8 mouse cellular contexts compared by ENCODE assay signal in genomic region chr9:32292686-32293085, GRCm38 (mm10). TPM values are rescaled to one million over a fixed set of nuclear protein-coding genes. Genes with fewer than 3 reads are reported as not detected.
DNase-seq lines count a peak whose midpoint lies in the region; ATAC-seq and TF ChIP-seq lines count a peak whose summit lies in the region.

No protein-coding gene starts in this region.

- no peak overlapping the region for H3K27ac ChIP-seq in gastrocnemius, adult 2 months
- H3K27ac ChIP-seq in hindbrain, embryonic 15.5 days (replicated peaks): peak overlapping the region; percentile 55

- H3K9ac ChIP-seq in hindbrain, embryonic 15.5 days: no peak overlapping the region

- H3K4me1 ChIP-seq in hindbrain, embryonic 15.5 days (replicated peaks): peaks cover 10% of the 10 kb centered on the region

- peak; percentile 27 for DNase-seq in gastrocnemius, adult 2 months
- no peak for DNase-seq in gastrocnemius, postnatal 4 days (ENCODE audit: low spot score in 2 of 2)
- peak; percentile 45 for DNase-seq in Muller cell, postnatal 12 days (ENCODE audit: inconsistent ontology term)
- peak; percentile 66 for DNase-seq in cerebellum, adult 9-10 months
- DNase-seq in skeletal muscle tissue, adult 2 months (ENCODE audit: low read depth, low spot score): peak; percentile 1
- DNase-seq in spleen, adult 12 weeks (ENCODE audit: low spot score): no peak
- DNase-seq in adipocyte (ENCODE audit: low spot score): no peak

- H3K4me2 ChIP-seq in hindbrain, embryonic 15.5 days: no peak overlapping the region

- H3K9me3 ChIP-seq in hindbrain, embryonic 15.5 days: no peaks in the 10 kb centered on the region

- TF ChIP-seq CTCF in gastrocnemius, adult 2 months (IDR thresholded peaks at IDR 0.05): no peak

- WGBS in hindbrain, embryonic 15.5 days: 24% methylated on average over 5 of the region's 5 CpGs

- no peaks in the 10 kb centered on the region for H3K36me3 ChIP-seq in hindbrain, embryonic 15.5 days

- intact Hi-C loops in gastrocnemius, adult 2 months (cut with DNase I): no loop called here

- H3K27me3 ChIP-seq in hindbrain, embryonic 15.5 days: no peaks in the 10 kb centered on the region

- peak; percentile 71; the same call in 1 of the 2 replicates for ATAC-seq in hindbrain, embryonic 15.5 days (ENCODE audit: low FRiP score, low read depth)

- H3K4me3 ChIP-seq in gastrocnemius, adult 2 months: no peak overlapping the region
- no peak overlapping the region for H3K4me3 ChIP-seq in hindbrain, embryonic 15.5 days

RNA-seq across cellular contexts. Expression of gene Kcnj5, which starts 51.5 kb away (rescaled TPM):
- total RNA-seq in gastrocnemius, adult 2 months (2021): not detected
- total RNA-seq in gastrocnemius, postnatal 4 days (2021): not detected
- 0.52 and 0.77 TPM in 2 replicates for polyA plus RNA-seq in hindbrain, embryonic 15.5 days (2015; fragmentation: Nextera tagmentation; extraction: Ambion mirVana)

Comparison
In these comparisons a context has a peak if more than half of its experiments do, and no peak if none do; other contexts are left out.
1. DNase-seq: peak in gastrocnemius, adult 2 months (single experiment), Muller cell, postnatal 12 days (single experiment), cerebellum, adult 9-10 months (single experiment) and skeletal muscle tissue, adult 2 months (single experiment); none in gastrocnemius, postnatal 4 days (0 of 2), spleen, adult 12 weeks (single experiment) and adipocyte (single experiment).